Mouse (Mus musculus) 3T3-L1 (cell line): ENCODE data around the gene Ttll9.

Source experiments
- DNase-seq: peaks from one replicate; pipeline ENCODE4 v3.0.0-alpha.2; 2015; ENCODE audit warnings: low read depth, low spot score

The Ttll9 gene

DNA sequence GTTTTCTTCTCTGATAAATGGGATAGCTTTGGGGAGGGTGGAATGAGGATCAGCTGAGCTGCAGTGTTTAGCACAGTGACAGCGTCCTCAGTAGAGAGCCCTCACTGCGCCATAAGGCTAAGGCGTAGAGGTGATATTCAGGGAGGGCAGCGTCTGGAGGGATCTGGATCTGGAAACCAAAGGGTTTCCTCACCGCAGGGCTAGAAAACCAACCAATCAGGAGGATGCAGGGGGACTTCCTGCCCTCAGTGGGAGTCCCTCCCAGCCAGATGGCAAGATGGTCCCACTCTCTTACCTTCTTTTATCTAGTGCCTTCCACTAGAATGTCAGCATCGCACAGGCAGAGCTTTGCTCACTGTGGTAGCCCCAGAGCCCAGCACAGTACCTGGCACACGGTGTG lies 20.5 kb upstream of the Ttll9 start:
- DNase-seq: no peak

DNA sequence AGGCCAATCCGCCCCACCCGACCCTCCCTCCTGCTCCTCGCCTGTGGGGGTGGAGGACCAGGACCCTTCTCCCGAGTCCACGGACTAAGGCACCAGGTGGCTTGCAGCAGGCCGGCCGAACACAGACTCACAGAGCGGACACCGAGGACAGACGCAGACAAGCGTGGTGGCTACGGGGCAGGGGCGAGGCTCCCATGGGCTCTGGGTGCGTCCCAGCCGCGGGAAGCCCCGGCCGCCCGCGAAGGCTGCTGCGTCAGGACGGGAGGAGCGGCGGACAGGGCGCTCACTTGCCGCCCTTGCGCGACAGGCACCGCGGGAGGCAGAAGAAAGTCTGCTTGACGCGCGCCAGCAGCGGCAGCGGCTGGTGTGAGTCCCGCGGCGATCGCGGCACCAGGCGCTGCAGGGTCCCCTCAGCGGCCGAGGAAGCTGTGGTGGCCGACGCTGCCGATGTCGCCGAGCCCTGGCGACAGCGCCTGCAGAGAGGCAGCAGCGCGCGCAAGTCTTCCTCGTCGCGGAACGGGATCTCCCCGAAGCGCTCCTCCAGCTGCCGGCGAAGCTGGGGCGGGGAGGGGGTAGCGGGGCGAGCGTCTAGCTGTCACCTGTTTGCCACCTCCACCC lies 19.3 kb upstream of the Ttll9 start:
- no peak for DNase-seq

DNA sequence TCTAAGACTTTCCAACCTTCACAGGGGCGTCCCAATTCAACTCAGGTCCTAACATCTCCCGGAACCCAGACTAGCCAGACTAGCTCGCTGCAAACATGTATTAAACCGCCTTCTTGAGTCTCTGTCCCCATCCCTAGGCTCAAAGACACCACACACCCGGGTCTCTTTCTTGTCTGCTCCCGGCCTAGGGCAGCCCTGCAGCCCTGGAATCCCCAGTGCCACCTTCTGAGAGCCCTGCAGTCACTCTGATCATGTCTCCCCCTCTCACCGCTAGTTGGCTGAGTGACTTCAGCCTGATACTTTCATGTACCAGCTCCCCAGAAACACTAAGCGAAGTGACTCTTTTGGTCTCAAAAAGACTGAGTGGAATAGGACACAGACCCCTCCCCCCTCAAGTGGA lies 18.7 kb upstream of the Ttll9 start:
- DNase-seq: no peak

DNA sequence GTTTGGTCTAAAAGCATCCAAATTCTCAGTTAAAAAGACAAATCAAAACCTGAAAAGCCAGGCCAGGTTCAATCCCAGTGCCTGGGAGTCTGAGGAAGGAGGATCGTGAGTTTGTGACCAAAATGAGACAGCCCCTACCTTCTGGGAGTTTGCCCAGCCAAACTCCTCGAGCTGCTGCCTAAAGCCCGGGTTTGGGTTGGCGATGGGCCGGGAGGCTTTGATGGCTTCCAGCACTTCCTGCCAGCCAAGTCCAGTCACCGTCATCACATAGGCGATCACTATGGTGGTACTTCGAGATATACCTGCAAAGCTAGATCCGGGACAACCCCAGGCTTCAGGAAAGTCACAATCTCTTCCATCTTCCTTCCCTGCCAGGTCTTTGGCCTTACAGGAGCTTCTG lies 18.3 kb upstream of the Ttll9 start:
- no peak for DNase-seq

DNA sequence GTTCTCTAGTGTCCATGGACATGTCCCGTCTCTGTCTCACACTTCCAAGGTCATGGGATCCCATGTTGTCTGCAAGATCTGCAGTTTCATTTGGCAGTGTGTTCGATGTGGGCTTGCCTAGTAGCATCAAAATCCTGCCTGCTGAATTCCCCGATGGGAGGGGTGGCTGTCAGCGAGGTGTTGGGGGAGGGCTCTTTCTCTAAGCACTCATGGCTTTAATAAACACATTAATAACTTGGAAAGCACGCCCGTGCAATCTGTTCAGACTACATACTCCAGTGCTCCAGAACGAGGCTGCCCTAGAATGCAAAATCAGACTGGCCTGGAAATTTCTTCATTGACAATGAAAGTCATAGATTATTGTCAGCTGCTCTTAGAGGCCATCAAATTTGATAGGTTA lies 15.2 kb upstream of the Ttll9 start:
- no peak for DNase-seq

DNA sequence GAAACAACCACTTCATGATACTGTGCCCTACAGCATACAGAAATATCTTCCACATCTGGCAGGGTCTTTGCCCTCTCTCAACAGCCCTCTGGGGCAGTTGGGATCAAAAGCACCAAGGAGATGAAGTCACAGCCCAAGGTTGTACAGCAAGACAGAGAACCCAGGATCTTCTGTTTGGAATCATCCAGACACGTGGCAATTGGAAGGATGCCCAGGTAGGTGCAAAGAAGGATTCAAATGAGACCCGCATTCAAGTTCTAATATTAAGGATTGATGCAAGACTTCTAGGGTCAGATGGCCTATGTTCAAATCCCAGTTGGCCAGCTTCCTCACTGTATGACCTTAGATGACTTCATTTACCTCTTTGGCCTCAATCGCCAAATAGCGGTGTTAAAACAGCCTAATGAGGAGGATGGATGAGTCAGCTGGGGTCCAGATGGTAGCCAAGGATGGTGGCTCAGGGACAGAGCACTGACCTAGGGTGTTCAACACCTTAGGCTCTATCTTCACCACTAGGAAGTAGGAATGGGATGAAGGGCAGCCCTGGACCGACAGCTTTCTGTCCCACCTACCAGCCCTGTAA lies 13.8 kb upstream of the Ttll9 start:
- no peak for DNase-seq

DNA sequence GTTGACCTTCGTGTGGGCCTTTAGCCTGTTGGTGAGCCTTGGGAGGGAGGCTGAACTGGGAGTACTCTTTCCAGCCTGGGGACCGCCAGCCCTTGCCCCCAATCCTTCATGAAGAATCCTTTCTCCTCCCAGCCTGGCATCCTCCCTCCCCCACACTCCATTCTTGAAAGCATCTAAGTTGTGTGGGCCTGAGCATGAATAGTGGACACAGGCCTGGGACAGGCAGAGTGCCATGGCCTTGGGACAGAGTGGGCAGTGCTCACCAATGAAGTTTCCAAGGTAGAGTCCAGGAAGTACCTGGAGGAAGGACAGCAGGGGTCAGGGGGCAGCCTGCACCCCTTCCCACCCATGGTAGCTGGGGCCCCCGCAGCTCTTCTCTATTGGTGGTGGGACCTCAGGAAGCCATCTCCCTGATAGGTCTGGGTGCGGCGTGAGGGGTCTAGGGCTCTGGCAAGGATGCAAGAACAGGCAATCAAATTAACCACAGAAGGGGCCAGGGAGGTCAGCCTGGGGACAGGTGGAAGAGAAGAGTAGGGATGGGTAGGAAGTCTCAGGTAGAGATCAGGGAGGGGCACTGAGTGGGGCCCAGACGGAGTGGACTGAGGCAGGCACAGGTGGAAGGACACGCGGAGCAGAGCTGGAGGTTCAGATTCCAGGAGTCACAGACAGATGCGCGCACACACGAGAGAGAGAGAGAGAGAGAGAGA lies 11.8 kb upstream of the Ttll9 start:
- no peak for DNase-seq

DNA sequence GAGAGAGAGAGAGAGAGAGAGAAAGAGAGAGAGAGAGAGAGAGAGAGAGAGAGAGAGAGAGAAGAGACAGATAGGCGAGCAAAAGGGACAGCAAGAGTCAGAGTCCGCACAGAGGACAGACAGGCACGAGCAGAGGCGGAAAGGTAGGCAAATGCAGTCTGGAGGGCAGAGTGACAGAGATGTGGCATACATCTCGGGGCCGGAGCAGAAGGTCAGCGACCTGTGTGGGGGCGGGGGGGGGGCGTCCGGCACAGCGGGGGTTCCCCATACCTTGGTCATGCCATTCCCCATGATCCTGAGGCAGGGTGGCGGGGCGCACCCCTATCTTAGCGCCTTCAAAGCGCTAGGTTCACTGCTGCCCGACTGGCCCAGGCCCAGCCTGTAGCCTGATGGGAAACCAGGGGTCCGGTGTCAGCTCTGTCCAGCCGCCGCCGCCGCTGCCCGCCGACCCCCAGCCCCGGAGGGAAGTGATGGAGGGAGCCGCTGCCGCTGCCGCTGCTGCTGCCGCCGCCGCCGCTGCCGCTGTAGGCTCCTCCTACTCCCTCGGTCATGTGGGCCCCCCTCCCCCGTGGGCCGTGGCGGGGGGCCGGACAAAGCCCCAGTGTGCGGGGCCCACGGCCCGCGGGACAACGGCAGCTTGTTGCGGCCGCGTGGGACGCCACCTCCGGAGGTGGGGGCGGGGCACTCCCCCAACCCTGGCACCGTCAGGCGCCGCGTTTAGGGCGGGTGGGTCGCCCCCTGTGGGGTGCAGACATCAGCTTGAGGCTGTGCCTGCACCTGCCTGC lies 11.0 kb upstream of the Ttll9 start, which contains the start of gene Dusp15:
Dusp15 (minus strand) TSS at position 634 of the 785 bp plus-strand sequence.
- no peak for DNase-seq

DNA sequence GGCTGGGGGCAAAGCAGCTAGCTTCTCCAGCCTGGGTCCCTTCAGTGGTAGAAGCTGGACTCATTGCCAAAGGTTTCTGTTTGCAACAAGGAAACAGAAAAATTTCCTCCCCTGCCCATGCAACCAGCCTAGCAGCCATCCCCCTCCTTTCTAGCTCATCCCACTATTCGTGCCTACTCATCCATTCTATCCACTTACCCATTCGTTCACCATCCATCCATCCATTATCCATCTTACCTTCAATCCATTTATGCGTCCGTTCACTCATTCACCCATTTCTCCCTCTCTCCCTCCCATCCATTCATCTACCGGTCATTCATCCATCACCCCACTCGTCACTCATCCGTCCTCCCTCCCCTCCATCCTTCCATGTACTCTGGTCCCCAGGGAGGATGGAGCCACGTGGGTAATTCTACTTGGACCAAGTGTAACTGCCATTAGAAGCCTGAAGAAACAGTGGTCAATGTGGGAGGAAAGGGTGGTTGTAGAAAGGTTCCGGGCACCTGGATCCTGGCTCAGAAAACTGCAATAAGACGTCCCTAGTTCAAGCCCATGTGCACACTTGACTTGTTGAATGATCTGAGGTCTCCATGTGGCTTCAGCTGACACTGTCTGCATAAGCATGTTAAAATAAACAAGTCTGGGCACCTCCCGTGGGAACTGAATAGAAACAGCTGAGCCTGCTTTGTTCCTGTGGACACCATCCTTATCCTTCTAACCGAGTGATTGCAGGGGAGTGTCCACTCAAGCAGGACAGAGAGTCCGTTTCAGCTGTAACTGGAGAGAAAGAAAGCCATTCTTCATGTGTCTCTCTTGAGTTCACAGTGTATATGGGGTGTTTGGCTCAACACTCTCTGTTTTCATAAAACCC lies 10.2 kb upstream of the Ttll9 start:
- DNase-seq: no peak

DNA sequence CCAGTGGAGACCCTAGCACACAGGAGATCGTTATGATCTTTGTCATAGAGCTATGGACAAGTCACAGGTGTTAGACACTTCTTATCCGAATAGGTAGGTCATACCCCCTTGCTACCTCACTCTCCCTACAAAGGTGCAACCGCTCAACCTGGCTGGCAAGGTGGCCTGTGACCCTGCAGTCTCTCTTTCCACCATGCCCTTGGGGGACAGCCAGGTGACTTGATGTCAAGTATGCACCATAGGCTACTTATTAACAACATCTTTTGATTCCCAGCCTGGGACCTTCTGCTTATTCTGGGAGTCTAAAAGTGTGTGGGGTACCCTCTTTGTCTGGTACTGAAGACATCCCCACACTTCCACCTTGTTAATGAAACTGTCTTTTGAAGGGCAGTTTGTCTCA lies 4.2 kb upstream of the Ttll9 start:
- no peak for DNase-seq

DNA sequence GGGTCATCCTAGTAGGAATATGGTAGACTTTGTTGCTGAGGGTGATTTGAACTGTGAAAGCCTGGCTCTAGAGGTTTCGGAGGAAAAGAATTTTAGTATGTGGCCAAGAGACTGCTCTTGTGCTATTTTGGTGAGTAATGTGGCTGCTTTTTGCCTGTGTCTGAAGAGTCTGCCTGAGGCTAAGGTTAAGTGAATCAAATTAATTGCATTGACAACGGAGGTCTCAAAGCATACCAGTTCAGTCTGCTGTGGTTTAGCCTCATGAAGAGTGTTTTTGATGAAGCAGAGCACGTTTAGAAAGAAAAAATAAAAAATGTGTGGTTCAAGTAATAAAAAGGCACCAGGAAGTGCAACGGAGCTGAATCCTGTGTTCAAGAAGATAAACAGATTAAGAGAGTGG lies 3.3 kb downstream of the Ttll9 start:
- peak; percentile 9 for DNase-seq

DNA sequence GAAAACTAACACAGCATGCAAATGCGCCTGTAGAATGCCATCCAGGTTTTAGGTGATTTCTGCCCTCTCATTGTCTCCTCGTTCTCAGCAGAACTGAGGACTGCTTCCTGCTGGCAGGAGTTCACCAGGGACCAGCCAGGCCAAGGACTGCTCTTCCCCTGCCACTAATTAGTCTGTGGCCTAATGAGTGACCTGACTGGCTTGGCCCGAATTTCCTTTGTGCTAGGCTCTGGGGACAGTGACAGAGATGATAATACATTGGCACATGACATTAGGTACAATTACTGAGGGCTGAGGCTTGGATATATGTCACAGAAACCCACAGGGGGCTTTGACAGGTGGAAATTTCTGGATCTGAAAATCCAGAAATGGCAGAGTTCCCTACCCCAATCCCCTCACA lies 14.7 kb downstream of the Ttll9 start:
- no peak for DNase-seq

DNA sequence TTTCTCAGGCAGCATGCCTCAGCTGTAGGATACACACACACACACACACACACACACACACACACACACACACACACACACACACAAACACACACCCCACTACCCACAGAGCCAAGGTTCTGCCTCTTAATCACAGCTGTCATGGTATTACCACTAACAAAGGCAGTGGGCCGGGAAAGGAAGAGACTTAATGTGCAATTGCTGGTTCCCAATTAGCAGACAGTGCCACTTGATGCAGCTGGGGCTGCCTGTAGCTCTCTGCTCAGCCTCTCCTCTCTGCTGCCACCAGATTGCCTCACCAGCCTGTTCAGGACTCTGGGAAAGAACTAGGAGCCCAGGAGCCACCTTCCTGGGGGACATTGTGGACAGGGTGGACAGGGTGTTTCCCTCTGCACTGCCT lies 23.3 kb downstream of the Ttll9 start:
- no peak for DNase-seq

DNA sequence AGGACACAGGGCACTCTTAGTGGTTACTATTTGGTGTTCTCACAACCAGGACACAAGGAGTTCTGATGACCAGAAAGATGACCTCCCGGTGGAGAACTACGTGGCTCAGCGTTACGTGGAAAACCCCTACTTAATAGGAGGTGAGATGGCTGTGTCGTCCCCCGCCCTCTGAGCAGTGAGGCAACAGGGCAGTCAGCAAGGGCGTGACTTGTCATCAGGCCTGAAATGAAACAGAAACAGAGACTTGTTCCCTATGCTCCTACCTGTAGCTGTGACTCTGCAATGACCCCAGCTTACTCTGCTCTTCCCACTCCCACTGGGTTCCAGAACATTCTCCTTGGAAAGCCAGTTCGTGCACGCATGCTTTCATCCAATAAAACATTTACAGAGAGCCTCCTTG lies 29.2 kb downstream of the Ttll9 start:
- DNase-seq: no peak

DNA sequence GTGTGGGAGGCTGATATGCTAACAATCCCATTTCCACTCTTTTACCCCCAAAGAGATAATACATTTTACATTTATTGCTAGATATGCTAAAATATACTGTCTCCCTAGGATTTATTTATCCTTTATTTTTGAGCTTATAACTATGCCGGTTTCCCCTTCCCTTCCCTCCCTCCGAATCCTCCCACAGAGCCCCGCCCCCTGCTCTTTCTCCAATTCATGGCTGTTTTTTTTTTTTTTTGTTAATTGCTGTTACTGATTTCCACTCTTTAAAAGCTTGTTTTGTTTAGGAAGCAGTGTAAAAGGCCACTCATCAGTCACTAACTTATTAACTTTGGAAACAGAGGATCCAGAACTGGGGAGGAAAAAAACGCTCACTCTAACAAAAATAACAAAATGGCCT lies 34.8 kb downstream of the Ttll9 start:
- DNase-seq: no peak

DNA sequence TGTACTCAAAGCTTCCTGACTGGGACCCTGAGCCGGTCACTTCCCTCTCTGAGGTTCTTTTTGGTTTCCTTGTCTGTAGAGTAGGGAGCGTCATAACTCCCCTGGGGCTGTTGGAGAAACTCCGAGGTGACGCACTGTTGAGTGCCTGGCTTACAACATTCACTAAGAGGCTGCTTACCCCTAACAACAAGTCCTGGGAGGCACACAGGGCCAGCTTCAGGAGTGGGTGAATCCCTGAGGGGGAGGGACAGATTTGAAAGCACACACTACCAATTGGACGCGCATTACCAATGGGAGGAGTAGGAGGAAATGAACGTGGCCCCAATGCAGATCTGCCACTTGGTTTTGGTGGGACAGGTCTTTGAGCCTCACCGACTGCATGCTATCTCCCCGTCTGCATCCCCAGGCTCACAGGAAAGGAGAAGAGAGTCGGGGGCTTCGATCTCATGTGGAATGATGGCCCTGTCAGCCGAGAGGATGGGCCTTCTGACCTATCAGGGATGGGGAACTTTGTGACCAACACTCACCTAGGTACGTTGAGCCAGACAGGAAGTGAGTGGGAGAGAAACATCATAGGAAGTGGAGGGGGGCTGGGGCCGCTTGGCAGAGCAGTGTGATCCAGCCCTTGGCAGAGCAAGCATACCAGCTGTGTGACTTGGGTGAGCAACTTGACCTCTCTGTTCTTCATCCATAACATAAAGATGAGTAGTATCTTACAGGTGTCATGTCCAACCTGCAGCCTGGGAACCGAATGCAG lies 40.4 kb downstream of the Ttll9 start:
- DNase-seq: no peak

DNA sequence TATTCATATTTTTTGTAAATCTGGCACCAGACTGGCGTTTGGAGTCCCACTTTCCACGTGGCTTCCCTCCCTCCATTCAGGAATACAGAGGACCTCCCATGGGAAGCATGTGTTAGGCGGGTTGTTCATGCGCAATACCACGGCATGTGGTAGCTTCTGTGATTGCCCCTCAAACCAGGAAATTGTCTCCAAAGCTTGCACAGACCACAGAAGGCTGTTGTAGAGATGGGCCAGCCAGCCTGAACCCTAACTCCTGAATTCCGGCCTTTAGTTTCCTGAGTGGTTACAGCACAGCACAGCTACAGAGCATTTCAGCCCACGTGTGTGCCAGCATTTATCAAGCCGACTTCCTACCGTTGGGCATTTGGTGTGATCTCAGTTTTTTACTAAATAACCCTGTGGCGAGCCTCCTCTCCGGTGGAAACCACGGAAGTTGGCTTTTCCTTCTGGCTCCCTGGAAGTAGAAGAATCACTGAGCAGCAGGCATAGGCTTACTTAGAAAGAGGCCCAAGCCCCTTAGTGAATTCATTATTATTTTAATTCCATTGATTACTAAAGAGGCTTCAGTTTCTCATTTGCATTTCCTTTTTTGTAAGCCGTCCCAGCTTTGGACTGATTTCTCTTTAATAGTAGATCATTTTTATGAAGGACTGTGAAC lies 41.5 kb downstream of the Ttll9 start:
- no peak for DNase-seq

DNA sequence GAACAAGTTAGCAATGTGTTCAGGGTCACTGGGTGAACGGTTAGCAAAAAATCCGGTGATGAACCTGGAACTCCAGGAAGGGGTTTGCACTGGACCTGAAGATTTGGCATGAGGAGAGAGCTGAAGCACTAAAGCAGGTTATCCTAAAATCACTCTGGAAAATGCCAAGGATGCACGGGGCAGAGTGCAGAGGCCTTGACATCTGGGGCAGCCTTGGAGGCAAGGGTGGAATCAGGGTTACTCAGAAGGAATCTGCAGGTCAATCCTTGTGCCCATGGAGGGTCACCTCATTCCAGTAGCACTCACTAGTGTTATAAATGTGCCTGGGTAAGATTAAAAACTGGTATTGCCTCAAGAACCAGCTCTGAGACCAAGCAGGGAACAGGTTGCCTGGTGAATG lies 43.7 kb downstream of the Ttll9 start:
- DNase-seq: no peak

DNA sequence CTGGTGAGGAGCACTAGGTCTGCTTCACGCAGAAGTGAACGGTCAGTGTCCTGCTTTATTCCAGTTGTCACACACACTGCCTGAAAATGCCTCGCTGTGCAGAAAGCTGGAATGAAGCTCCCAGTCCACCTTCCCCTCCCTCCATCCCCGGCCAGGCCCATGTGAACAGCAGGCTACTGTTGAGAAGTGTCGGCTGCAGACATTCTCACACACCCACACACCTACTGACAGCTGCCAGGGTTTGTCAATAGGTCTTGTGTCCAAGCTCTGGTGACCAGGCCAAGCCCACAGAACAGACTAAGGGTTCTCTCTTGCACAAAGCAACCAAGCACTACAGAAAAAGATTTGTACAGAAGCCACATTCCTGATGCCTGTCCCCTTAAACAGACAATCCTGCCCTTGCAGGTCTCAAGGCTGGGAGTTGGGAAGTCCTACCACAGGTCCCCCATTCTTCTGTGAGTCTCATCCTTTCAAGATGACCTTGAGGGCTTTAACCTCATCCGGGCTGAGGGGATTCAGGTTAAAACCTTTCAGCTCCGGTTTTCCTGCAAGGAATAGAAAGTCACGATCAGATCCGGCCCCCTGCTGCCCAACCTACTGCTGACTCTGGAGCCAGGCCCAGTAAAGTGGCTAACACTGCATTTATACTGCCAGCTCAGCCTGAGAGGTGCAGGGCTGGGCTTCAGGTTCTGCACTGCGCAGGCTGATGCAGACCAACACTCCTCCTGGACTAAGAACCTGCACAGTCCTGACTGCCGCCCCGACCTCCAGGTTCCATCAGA lies 47.1 kb downstream of the Ttll9 start:
- DNase-seq: no peak
